Mouse (Mus musculus) left cerebral cortex, postnatal 10 days (tissue): ENCODE results near the gene Mrgprf. TPM values are rescaled to one million over a fixed set of nuclear protein-coding genes. Genes with fewer than 3 reads are reported as not detected.

Source experiments
- DNase-seq, 2 experiments: peaks; one replicate each; pipeline ENCODE4 v3.0.0; 2021 to 2022; ENCODE audit warnings: low spot score in 2 of 2, mixed read lengths in 1 of 2; ENCODE audit errors: extremely low spot score in 1 of 2
- intact Hi-C: fragments of 180-260 bp; cut with DNase I; formaldehyde crosslinking; loops from one replicate; pipeline ENCODE4 v1.15.1; 2025
- total RNA-seq, 2 experiments: library from RNA; stranded (reverse); gene quantifications; 2 replicates each; pipeline ENCODE4 v1.2.3; 2021

Mrgprf gene
- total RNA-seq: 1 to 10 TPM; 1.6 to 2.1 TPM

GRCm38 (mm10) chr7:145300321-145301007, at the start of gene Mrgprf:
TSS of gene Mrgprf (plus strand) at chr7:145300828.
- peak in 1 of 2 experiments; percentile 50 for DNase-seq
- intact Hi-C loops: no loop called here

GRCm38 (mm10) chr7:145252715-145253476, 47.7 kb upstream of the Mrgprf start:
- peak; percentile 63 to 89 for DNase-seq
- intact Hi-C loops: no loop called here

DNA sequence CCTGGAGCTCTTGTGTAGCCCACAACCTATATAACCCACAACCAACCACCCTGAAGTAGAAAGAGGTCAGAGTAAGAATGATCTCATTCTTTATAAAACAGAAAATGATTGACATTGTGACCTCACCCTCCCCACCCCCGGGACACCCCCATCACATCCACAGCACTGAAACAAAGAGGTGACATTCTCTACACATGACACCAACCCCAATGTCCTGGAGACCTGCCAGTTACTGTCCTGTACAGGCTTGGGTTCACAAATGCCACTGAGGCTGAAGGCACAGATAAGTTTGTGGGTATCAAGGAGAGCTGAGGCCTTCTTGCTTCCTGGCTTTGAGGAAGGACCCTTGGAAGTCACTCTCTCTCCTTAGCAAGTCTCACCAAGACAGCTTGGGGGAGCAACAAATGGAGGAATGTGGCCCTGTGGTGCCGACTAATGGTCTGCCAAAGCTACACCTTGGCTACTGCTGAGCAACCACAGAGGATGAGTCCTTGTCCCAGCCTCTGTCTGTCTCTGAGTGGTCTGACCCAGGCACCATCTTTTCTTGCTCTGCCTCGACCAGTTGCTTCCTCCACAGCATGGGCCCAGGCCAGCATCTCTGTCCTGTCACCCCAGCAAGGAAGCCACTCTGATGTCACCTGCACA, 46.5 kb upstream of the Mrgprf start:
- DNase-seq: no peak
- intact Hi-C loops: no loop called here

DNA sequence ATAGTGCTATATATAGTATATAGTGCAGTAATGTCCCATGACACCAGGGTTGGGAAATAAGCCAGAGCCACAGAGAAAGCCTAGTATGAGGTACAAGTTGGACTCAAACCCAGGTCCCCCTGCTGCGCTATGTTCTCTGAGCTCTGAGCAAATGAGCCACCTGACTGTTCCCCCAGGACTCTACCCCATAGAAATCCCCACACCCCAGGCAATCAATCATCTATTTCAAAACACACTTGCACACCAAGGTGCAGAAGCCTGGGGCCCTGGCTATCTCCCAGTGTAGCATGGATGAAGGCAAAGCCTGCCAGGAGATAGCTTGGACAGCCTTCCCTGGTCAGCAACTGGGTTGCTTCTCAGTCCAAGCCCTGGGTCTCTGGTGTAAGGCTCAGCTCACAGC, 44.5 kb upstream of the Mrgprf start:
- DNase-seq: no peak
- intact Hi-C loops: no loop called here

DNA sequence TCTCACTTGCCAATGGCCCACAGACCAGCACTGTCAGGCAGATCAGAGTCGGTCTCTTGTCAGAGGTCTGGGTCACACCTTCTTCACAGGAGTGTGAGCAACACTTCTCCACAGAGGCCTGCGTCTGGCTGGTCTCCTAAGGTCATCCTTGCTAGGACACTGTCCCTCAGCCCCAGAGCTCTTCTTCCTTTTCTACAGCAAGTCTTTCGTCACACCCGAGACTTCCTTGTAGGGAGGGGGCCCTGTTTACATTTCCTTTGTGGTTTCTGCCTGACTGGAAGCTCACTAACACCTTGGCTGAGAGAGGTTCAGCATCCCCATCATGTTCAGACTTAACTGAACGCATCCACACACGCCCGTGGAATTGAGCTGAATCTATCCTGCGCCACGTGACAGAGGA, 36.4 kb upstream of the Mrgprf start:
- intact Hi-C loops: no loop called here
- DNase-seq: no peak

- intact Hi-C loops: no loop called here
- no peak for DNase-seq
Observed at GRCm38 (mm10) chr7:145266011-145266410, 34.6 kb upstream of the Mrgprf start.

GRCm38 (mm10) chr7:145268890-145269289, 31.7 kb upstream of the Mrgprf start:
- intact Hi-C loops: no loop called here
- DNase-seq: no peak

- DNase-seq: no peak
- intact Hi-C loops: no loop called here
Observed at GRCm38 (mm10) chr7:145270955-145271354, 29.7 kb upstream of the Mrgprf start.

- intact Hi-C loops: no loop called here
Observed at GRCm38 (mm10) chr7:145275488-145275887, 25.1 kb upstream of the Mrgprf start.

DNA sequence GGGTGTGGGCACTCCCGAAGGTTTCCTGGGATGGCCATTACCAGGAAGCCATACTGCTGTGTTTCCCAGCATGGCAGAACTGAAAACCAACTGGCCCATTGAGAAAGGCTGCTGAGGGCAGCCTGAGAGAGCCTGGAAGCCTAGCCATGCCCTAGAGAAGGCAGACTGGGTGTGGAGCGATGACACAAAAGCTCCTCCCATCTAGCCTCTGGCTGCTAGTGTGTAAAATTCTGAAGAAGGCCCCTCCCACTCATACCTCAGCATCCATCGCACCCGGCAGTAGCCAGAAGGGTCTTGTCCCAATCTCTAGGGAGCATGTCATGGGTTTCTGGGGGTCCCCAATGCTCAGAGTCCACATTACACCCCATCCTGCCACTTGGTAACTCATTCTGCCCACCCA, 19.2 kb upstream of the Mrgprf start:
- DNase-seq: no peak
- intact Hi-C loops: no loop called here

More at GRCm38 (mm10) chr7:145275488-145275887, 25.1 kb upstream of the Mrgprf start:
- no peak for DNase-seq

- no peak for DNase-seq
- intact Hi-C loops: no loop called here
Observed at GRCm38 (mm10) chr7:145283041-145283440, 17.6 kb upstream of the Mrgprf start.

DNA sequence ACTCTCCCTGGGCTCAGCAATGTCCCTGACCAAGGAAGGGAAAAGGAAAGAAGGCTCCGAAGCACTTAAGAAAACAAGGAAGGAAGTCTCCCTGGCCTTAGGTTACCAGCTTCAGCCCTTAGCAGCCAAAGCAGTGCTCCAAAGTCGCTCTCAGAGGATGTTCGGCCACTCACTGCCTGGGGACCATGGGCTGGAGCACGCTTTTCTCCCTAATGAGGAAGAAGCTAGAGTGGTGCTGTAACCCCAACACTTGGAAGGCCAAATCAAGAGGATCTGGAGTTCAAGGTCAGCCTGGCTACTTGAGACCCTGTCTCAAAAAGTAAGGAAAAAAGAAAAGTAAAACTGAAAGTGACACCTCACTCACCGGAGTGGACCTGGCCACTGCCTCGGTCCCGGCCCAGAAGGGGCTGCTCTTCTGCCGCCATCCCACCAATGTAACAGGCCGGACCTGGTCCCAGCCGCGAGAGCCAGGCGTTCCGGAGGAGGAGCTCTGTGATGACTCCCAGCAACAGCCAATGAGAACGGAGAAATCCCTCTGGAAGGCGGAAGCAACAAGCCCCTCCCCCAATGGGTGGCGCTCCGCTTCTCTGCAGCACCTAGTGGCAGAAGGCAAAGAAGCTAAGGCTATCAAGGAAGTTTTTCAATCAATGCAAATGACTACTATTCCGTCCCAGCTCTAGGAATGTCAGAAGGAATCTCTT, 17.0 kb upstream of the Mrgprf start, which contains the start of gene Tpcn2:
Tpcn2 (minus strand) TSS at position 525 of the 701 bp plus-strand sequence.
- intact Hi-C loops: no loop called here
- peak; percentile 88 to 96 for DNase-seq

- no peak for DNase-seq
- intact Hi-C loops: no loop called here
Observed at GRCm38 (mm10) chr7:145284293-145284692, 16.3 kb upstream of the Mrgprf start.

- no peak for DNase-seq
- intact Hi-C loops: no loop called here
Observed at GRCm38 (mm10) chr7:145285476-145285875, 15.2 kb upstream of the Mrgprf start.

GRCm38 (mm10) chr7:145287410-145287809, 13.2 kb upstream of the Mrgprf start:
- intact Hi-C loops: no loop called here
- DNase-seq: no peak

DNA sequence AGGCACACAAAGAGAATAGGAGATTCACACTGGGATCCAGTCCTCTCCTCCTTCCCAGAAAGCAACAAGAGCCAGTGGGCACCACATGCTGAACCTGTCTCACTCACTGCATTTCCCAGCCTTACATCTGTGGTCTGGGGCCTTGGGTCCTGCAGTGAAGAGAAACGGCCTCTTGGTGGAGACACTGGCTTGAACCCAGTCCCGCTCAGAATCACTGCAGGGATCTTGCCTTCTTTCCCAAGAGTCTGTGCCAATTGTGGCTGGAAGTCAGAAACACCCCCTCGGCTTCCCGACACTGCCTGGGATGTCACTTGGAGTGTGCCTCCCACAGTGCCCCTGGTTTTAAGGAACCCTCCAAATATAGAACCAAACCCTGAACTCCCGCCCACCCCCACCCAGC, 11.3 kb upstream of the Mrgprf start:
- intact Hi-C loops: no loop called here
- peak in 1 of 2 experiments; percentile 49 for DNase-seq

DNA sequence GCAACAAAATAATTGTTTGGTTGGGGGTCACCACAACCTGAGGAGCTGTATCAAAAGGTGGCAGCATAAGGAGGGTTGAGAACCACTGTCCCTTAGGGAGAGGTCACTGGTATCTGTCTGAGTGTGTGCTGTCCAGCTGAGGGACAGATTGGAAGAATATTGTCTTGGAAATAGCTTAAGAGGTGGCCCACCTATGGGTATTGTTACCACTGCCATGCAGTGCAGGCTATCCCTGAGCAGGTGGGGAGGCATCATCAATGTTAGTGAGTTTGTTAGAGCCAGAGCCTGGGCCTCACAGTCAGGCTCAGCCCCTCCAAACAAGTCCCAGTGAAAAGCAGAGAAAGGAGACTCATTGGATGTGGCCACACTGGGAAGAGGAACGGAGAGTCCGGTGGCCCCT, 8.8 kb upstream of the Mrgprf start:
- DNase-seq: no peak
- intact Hi-C loops: no loop called here

GRCm38 (mm10) chr7:145292726-145293125, 7.9 kb upstream of the Mrgprf start:
- intact Hi-C loops: no loop called here
- no peak for DNase-seq

GRCm38 (mm10) chr7:145293859-145294258, 6.8 kb upstream of the Mrgprf start:
- no peak for DNase-seq
- intact Hi-C loops: no loop called here
